Mouse (Mus musculus): ENCODE measurements around the gene Treh.

The Treh gene

DNA sequence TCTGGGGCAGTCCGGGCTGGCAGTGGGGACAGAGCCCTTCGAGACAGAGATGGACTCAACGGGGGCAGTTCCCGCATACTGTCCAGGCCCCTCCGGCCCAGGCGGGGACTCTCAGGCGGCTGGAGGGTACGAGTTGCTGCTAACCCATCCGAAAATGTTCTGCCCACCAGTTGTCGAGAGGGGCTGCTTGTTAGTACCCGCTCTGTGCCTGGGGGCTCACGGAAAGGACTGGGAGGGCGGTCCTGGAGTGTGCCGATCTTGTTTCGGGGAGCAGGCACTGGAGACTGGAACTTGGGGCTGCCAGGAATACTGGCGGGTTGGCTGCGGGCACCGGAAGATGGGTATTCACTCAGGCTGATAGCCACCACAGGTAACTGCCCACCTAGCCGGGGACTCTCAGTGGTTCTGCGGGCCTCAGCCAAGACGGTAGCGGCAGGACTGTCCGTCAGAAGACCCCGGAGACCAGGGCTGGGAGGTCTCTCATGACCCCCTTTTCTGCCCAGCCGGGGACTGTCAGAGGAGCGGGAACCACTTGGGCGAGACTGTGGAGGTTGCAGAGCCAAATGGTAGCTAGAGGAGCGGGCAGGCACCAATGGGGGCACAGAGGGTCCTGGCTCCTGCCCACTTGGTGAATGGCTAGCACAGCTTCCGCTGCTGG, 42.8 kb downstream of the Treh start:
- DNase-seq (ENCODE audit: low spot score in 2 of 2) = no peak

DNA sequence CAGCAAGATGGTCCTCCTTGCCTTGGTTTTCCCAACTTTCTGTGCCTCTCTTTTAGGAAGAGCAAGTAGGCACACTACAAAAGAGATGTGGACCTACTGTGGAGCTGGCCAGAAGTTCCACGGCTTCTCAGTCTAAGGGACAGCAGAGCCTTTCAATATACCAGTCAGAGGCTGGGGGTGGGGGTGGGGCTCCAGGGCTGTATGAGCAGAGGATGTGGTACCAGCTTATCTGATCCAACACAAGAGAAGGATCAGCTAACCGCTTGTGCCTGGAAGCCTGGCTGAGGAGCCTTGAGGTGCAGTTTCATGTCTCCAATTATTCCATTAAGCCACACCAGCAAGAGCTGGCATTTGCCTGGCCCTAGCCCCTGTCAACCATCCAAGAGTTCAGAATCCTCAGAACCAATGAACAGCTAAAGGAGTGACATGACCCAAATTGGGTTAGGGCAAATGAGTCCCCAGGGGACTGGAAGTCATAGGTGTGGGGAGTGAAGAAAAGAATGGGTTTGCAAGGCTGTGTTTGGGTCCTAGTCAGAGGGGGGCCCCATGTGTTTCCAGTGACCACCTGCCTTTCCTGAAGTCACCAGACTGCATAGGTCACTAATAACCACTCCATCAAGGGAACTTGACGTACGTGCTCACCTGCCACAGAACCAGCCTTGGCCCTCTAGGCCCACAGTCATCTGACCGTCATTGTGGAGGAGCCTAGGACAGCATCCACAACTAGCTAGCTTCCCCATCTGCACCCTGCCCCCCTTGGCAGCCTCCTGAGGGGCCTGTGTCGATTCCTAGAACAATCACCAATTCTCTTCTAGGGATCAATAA, 44.2 kb downstream of the Treh start:
- no peak for DNase-seq (ENCODE audit: low spot score in 2 of 2)

DNA sequence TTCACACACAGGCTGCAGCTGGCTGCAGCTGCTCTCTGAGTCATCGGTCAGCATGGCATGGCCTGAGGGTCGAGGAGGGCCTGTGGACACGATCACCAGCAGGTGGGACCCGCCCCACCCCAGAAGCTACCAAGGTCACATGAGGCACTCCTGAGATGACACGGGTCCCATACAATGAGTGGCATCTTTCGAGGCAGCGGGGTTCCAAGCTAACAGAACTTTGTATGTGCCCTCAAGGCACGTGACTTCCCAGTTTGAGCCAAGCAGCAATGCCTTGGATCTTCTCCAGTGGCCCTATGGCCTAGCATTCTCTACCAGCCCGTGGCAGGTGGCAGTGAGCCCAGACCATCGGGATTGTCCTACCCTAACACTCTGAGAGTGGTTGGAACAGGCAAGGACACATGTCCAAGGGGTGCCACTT, 44.8 kb downstream of the Treh start:
- no peak for DNase-seq (ENCODE audit: low spot score in 2 of 2)

DNA sequence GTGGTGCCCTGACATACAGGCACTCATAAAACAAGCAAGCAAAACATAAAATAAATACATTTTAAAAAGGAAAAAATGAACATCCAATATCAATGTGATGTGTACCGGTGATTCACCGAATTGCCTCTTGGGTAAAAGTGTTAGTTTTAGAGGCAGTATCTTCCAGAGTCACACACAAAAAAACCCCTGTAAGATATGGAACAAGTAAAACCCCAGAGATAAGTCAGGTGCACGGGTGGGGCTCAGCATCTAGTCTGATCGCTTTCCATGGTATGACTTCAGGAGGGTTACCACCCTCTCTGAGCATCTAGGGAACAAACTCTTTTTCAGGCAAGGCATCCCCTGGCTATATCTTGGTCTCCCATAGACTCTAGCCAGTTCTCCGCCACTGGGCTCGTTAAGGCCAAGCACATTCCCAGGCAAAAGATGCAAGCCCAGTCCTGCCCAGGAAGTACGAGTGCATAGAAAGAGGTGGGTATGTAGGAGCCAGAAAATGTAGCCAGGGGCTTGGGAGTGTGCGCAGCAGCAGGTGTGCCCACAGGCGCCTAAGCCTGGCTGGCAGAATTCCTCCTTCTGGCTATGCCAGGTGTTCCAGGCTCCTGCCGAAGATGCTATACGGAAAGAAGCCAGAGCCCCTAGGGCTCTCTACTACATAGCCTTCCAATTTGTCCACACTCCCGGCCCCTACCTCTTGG, 46.1 kb downstream of the Treh start:
- no peak for DNase-seq (ENCODE audit: low spot score in 2 of 2)

GRCm38 (mm10) chr9:44719632-44720357, 46.8 kb downstream of the Treh start:
- DNase-seq (ENCODE audit: low spot score in 2 of 2) = no peak

DNA sequence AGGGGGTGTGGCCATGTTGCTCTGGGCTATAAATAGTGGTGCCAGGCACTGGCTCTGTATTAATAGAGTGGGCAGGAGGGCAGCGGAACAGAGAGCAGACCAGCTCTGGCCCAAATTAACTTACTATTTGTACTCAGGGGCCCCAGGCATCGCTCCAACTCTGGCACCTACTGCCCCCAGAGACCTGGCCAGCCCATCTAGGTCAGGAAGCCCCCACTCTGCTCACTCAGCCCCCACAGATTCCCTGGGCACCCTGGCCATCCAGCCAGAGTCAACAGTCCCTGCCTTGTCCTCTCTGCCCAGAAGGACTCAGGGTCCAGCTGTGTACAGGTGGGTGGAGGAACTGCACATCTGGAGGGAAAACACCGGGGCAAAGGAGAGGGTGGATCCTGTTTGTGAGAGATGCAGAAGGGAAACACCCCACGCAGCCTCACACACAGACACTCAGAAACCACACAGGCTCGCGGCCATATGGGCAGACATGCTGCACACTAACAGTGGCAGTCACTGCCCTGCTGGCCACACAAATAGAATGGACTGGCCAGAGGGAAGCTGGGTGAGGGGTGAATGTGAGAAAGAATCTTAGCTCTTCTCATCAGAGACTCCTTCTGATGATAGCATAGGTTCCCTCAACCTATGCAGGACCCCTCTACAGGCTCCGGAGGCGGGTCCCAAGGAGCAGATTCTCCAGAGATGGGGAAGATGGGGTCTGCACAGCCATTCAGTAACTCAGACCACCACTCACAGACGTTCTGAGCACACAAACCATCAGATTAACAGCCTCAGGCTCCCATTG, 47.5 kb downstream of the Treh start:
- peak; percentile 44 to 46 for DNase-seq (ENCODE audit: low spot score in 2 of 2)

DNA sequence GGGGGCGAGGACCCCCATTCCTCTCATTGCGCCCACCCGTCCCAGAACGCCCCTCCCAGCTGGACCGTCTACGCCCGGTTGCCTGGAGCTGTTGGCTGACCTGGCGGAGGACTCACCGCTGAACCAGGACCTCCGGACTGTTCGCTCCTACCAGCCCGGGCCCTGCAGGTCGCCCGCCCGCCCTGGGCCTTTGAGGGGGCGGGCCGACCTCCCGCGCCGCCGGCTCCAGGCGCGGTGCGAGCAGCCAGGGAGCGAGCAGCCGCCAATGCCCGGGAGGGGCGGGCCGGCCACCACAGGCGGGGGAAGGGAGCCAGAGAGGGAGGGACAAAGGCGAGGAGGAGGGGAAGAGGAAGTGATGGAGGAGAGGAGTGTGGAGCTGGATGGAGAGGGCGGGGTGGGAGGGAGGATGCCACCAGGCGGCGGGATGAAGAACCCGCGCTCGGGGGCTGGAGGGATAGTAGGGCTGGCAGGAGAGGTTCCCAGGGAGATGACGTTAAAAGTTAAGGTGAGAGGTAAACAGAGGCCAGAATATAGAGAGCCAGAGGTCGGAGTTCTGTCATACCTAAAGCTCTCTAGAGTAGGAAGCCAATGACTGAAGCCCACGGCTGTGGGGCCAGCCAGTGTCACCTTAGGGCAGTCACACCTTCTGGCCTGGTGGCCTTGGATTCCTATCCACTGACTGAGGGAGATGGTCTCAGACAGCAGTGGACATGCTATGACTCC, 48.3 kb downstream of the Treh start:
- DNase-seq (ENCODE audit: low spot score in 2 of 2) = peak in 1 of 2 experiments; percentile 22

DNA sequence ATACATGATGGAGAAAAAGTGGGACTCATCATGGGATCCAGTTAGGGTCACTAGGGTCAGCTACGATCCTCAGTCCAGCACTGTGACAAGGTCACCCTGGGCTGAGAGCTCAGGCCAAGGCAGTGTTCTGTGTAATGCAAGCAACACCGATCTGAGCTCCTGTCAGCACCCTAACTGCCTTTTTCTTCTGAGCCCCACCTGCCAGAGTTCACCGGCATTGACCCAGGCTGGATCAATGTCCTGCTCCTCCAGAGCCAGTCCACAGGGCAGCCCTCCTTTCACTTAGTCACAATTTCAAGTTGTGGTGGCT, 48.8 kb downstream of the Treh start:
- no peak for DNase-seq (ENCODE audit: low spot score in 2 of 2)

DNA sequence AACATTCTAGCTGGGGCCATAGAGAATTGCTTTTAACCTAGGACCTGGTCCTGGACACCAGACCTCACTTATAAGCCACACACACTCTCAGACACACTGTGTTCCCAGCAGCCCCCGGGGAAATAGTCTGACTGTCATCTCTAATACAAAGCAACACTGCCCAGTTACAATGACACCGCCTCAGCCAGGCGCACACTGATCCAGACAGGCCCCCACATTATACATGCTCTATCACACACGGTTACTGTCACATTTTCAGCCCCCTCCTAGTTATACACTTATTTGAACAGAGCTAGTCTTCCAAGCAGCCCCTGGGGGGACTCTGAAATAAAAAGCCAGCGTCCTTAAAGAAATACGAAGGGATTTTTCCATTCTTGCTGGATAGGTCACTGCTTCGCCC, 49.5 kb downstream of the Treh start:
- DNase-seq (ENCODE audit: low spot score in 2 of 2) = no peak

- DNase-seq (ENCODE audit: low spot score in 2 of 2) = no peak
Observed at GRCm38 (mm10) chr9:44723008-44723407, 50.0 kb downstream of the Treh start.

DNA sequence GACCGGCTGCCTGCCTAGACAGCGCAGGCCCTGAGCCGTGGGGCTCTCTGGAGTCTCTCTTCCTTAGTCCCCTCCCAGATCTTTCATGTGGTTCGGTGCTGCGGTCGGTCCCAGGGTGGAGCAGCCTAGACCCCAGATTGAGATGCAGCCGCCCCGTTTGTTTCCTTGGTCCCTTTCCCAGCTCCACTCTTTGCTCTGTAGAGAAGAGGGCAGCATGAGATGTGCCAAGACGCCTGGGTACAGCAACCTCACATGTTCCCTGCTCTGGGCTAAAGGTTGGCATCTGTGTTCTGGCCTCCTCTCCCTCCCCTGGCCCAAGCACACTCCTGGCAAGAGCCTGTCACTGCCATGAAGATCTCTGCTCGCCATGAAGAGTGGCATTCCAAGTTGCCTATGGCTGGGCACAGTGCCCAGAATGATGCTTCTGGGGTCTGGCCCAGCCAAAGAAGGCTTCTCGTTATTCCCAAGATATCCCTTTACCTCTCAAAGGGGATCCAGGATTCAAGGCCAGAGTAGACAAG, 50.5 kb downstream of the Treh start:
- no peak for DNase-seq (ENCODE audit: low spot score in 2 of 2)

DNA sequence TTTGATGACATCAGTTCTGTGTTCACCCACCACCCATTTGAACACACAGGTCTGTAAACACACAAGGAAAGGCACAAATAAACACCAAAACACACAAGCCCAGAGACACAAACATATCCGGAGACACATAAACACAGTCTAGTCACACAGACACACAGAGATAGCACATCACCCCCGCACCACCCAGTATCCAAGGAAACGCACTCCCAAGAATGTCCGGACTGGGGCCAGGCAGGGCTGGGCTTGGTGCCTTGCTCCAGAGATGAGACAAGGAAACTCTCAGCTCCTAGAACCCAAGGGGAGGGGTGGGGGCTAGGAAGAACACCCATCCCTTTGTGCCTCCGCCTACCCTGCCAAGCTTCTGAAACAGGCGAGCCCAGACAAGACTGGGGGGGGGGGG, 51.2 kb downstream of the Treh start:
- no peak for DNase-seq (ENCODE audit: low spot score in 2 of 2)

DNA sequence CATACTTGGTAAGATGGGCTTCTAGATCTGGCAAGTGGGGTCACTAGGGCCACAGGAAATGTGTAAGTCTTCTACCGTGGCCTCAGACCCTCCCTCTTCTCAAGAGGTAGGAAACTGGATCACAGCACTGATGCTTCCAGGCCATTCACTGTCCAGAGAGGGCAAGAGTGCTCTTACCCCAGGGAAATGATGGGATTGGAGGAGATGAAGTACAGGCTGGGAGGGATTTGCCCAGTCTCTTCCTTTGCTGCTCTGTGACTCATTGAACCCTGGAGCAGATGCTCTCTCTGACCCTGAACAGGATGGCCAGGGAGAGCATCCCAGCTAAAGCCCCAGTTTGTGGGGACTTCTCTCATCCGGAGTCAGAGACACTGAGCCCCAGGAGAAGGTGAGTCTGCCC, 51.6 kb downstream of the Treh start:
- no peak for DNase-seq (ENCODE audit: low spot score in 2 of 2)

GRCm38 (mm10) chr9:44726431-44727146, 53.6 kb downstream of the Treh start:
- no peak for DNase-seq (ENCODE audit: low spot score in 2 of 2)

DNA sequence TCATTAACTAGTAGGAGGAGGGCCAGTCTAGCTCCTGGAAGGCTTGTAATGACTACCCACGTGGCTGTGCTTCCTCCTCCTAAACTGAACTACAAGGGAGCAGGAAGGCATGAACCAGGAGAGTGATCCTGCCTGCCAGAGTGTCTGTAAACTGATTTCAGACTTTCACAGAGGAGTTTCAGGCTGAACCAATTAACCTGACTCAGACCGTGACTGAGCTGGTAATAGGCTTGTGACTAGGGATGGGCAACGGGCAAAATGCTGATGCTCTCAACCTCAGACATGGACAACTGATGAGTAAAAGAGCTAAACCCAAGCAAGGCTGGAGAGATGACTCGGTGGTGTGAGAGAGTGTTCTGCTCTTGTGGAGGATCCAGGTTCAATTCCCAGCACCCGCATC, 54.4 kb downstream of the Treh start:
- DNase-seq (ENCODE audit: low spot score in 2 of 2) = no peak

- no peak for DNase-seq (ENCODE audit: low spot score in 2 of 2)
Observed at GRCm38 (mm10) chr9:44732130-44732549, 59.1 kb downstream of the Treh start.

DNA sequence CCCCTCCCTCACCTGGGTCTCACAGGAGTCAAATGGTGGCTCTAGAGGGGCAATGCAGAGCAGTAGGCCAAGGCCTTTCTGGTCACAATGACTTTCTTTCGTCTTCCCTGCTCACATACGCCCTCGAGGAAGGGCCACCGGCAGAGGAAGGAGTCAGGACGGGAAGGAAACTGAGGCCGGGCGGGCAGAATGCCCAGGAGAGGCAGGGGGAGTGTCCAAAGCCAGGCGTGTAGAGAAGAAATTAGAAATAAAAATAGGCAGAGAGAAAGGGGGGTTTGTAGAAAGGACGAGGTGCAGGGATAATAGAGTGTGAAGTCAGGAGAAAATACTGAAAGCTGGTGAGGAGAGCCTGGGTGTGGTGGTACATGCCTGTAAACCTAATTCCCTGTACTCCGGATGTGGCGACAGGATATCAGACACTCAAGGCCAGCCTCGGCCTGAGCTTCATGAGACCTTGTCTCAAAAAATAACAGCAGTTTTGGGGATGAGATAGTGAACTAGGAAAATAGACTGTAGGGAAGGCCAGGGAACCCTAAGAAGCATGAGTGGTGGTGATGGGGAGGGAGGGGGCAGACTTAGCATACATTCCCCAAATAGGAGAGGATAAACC, 60.0 kb downstream of the Treh start:
- DNase-seq (ENCODE audit: low spot score in 2 of 2) = no peak

DNA sequence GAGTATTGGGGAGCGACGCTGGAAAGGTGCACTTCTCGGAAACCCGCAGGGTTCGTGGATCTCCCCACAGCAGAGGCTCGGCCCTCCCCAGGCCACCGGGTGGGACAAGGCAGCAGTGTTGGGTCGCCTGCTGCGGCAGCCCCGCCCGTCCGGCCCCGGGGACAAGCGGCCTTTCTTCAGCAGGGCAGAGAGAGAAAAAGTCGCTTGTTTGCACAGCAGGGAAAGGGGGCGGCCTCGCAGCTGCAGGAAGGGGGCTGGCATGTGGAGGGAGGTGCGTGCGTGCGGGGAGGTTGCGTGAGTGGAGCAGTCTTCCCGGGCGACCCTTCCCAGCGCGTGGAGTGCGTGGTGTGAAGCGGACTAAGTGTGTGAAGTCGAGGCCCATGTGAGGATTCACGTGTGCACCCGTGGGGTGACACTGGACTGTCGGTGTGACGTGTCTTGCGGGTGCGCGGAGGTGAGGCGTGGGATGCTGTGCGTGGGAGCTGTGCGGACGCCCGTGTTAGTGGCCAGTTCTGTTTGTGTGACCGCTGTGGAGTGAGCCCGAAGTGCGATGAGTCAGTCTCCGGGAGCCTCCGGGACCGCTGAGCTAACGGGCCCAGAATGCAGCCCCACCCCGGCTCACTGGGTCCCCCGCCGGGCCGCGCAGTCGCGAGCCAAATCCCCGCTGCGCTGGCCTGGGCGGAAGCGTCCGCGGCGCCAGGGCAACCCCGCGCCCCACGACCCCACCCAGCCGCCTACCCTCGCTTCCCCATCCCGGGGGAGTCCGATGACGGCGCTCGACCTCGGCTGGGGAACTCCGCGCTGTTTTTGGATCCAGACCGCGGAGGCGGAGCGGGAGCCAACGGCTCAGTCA, 60.9 kb downstream of the Treh start:
- peak; percentile 61 to 75 for DNase-seq (ENCODE audit: low spot score in 2 of 2)
